Mouse (Mus musculus) CD4-positive helper T cell, adult 2 months (primary cell): ENCODE measurements at regions not wholly inside any gene's neighbourhood (a gene's known extent, or its start where the extent isn't known, plus 50 kb on each side); places are given as distances from the start of the nearest gene placed in this dataset.

Experiments used
- DNase-seq: peaks from one replicate; pipeline ENCODE4 v3.0.0-alpha.2; 2012; ENCODE audit warnings: low read depth, missing footprints, low spot score

DNA sequence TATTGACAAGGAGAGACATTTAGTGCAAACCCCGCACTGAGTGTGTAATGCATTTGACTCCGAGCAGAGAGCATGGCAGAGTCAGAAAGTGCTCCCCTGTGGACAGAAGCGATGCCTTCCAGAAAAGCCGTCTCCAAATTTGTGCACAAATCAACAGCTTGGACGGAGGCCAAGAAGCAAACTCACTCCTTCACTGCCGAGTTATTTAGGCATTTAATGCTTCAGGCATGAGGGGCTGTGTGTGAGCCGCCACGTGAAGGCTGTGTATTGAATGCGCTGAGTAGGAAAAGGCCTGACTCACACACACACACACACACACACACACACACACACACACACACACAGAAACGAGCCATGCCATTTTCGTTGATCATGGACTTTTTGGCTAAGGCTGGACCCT lies 453.7 kb downstream of the Cd83 start:
- DNase-seq: no peak

DNA sequence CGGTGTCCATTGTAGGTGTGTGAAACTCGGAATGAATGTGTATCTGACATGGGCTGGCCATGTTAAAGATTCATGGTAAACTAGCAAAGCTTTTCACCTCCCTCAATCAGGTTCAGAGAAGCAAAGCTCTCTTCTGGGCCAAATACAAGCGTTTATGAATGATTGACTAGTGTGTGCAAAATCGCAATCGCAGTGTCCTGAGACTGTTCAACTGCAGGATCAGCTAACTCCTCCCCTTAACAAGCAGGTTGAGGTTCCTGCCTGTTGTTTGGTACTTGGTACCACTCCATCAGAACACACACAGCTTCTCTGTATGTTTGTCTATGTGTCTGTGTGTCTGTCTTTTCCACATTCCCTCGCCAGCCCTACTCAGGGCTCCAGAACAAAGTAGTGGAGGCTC lies 458.6 kb downstream of the Cd83 start:
- DNase-seq: no peak

DNA sequence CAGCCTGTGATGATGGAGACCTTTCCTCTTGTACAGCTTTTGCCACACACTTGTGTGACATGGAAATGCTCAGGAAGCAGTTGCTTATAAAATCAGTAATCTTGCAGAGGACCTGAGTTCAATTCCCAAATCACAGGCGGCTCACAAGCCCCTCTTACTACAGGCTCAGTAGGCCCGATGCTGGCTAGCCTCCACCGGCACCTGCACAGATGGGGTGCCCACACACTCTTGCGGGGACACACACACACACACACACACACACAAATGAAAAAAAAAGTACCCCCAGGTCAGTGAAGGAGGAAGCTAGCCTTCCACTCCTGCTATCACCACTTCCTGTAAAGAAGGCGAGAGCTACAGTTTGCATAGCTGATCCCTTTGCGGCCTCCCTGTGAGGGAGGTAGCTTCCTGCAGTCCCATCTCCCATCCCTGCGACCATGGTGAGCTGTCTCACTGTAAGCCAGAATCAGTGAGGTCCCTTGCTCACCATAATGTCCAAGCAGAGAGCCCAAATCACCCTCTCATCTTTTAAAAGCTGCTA lies 462.2 kb downstream of the Cd83 start:
- no peak for DNase-seq

DNA sequence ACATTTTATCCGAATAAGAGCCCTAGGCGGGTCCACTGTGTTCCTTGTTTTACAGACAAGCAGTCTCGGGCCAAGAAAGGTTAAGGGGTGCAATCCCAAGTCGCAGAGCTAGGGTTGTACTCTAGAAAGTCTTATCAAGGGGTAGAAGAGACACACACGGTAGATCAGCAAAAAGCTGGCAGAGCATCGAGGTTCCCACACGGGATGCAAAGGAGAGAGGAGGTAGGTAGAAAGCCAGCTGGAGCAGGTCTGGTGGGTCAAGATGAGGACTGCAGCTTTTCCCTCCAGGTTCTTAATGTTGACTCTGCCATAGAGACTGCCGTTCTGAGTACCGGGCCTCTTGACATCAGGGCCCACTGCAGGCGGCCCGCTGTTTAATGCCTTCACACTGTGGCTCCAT lies 463.3 kb downstream of the Cd83 start:
- DNase-seq: no peak

DNA sequence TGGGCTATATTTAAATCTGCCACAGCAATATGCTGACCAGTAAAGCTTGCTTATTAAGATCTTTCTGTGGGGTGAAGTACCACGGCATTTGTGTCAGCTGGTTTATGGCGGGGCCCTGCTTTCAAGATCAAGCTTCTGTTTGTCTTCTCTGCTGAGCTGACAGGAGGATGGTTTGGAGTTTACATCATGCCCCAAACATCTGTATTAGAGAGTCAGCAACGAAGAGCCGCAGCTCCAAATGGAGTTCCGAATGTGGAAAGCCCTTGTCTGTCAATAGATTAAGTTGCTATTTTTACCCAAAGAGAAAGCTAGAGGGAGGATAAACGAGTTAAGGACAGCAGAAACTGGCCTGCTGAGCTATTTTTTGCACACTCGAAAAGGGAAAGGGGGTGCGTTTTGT lies 463.8 kb downstream of the Cd83 start:
- DNase-seq: no peak

DNA sequence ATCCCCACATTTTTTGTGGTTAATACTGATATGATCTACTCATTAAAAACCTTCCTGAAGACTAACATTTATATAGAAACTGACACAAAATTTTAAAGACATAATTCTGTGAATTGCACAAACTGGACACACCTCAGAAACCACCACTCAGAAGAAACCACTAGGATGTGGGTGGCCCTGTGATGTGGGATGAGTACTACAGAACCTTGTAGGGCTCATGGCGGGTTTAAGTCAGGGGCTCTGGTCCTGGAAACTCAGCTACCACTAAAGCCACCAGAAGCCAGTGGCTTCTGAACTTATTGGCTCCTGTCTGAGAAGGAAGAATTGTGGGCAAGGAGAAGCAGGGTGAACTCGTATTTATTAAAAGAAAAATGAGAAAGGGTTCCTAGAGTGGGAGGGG lies 464.5 kb downstream of the Cd83 start:
- DNase-seq: peak; percentile 47

DNA sequence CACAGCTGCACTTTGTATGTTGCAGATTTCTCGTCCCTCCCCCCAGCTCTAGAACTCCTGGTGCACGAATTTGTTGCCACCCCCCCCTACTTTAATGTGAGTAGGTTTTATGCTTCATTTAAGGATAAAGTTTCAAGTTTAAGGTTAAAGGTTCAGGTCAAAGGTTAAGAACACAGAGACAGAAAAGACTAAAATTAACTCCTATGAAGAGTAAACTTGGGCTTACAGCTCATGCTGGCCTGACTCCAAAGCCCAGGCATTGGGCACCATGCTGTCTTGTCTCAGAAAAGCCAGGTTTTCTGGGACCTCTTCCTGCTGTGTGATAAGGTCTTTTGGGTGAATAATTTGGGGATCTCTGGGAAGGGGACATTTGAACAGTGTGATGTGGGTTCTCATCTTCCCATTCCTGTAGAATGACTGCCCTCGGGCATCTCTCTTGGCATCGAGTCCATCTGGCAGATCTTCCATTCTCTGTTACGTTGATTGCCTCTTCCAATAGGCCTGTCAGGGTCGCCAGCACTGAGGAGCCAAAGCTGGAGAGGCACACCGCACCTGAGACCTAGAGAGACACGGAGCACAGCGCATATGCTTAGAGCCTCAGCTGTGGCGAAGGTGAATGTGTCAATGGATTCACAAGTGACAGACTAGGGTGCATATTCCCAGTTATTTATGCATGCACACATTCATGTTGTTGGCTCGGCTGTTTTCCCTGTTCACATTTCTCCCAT lies 466.1 kb downstream of the Cd83 start:
- DNase-seq: no peak

DNA sequence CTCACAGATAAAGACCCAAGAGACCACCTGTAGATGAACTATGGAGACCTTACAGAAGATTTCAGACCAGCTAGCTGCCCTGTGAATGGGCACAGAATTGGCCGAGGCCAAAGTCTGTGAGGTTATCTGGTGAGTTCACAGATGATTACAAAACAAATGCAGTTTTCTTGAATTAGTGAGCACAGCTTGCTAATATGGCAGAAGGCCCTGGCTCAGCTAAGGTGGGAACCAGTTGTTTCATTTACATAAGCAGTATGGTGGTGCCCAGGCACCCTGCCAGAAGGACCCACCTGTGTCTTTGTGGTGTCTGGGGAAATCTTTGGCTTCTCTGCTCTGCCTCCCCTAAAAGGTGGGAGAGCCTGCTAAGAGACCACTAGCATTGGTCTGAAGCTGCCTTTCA lies 466.9 kb downstream of the Cd83 start:
- no peak for DNase-seq

DNA sequence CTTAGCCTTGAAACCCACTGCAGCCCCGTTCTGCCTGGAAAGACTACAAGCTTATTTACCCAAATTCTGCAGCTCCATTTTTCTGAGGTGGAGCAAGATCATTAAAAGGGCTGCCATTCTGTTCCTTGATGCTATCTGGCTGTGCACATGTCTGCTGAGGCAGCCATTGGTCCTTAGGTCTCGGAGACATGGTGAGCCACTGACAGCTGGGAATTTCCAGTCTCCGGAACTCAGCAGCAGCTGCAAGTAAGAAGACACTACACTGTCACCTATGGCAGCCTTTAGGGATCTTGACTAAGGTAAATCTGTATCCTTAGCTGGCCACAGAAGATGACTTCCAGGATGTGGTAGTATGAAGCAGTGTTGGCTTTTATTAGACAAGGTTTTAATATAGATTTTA lies 467.9 kb downstream of the Cd83 start:
- DNase-seq: no peak

DNA sequence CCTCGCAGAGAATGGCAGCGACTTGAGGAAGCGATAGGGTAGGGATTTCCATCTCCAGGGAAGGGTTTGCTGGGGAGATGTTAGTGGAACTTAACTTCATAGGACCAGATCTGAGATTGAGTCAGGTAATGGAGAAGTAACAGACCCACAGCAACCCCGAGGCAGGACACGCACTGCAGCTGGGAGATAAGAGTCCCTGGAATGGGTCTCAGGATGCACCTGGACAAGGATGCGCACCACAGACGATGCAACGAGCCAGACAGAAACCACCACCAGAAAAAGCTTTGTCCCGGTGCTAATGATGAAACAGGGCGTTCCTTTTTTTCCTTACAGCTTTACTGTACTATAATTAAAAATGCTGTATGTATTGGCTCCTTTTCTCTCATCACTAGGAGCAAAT lies 470.9 kb upstream of the Jarid2 start:
- DNase-seq: no peak

DNA sequence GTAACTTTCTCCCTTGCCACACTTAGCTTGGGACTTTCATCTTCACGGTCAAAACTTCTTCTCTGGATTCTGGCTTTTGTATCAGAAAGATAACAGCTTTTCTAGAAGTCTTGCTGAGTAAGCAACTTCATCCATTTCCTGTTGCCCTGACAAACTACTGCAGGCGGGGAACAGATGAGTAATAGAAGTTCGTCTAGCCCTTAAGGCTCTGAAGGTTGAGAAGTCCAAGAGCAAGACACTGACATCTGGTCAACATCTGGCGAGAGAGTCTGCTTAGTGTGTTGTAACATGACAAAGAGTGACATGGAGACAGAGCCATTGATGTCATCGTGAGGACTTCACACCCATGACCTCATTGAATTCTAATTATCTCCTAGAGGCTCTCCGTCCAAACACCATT lies 469.2 kb upstream of the Jarid2 start:
- DNase-seq: no peak

DNA sequence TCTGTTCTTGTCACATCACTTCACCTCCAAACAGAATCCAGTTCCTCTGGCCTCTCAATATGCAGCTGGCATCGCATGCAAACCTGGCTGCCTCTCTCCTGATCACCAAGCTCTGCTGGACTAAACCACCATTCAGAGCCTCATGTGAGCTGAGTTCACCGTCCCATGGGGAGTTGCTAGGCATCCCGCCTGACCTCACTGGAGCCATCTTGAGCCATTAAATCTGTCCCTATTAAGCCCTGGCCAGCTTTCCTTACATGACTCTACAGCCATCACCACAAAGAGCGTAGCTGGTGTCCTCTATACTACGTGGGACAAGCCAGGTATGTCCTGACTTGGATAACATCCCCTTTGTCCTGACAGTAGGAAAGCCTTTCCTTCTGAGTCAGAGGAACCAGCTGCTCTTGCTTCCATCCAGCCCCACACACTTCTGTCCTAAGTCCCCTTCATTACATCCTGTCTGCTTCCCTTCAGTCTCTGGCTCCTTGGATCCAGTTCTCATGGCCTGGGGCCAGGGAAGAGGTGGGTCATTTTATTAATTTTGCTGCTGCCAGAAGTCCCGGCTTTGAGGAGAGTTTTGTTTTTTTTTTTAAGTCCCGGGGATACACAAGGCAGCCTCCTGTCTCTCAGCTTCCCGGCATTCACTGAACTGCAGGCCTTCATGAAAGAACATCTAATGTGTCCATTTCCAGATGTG lies 468.5 kb upstream of the Jarid2 start:
- DNase-seq: no peak

DNA sequence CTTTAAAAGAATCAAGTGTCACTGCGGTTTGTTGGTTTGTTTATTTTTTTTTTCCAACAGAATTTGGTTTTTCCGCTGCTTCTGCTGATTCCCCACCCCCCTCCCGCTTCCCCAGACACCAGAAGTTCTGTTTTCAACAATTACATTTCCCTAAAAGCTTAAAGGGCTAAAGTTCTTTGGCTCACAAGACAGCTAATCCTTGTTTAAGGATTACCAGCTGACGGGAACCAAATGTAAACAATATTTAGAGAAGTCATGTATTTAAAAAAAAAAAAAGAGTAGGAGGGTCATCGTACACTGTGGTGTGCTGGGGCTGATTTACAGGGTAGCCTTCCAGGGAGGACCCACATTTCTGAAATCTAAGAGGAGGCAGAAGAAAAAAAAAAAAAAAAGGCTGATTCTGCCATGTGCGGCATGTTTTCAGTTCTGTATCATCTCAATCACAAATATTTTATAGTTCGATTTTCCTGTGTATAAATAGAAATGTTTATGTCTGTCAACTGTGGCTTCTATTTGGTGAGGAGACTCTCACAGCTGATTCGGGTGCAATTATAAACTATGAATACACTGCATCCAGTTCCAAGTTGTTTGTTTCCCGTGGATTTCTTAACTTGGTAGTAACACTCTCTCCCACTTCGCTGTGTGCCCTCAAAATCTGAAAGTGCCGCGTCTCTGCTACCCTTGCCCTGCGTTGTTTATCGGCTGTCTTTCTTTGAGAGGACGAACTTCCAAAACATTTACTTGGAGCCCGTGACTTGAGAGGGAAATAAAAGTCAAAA lies 456.3 kb upstream of the Jarid2 start:
- no peak for DNase-seq

DNA sequence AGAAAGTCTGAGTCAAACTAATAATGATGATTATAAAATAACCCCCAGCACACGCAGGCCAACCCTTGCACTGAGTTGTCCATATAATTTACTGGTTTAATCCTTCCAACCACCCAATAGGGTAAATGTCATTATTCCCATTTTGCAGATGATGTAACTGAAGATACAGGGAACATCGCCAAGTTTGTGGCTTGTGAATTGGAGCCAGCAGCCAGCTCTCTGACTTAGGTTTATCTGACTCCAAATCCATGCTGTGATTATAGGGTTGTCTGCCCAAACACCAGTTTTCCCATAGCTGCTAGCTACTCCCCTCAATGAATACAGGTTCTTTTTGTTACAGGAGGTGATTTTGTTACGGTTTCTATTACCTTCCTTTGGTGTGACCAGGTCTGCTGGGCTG lies 451.3 kb upstream of the Jarid2 start:
- DNase-seq: no peak

DNA sequence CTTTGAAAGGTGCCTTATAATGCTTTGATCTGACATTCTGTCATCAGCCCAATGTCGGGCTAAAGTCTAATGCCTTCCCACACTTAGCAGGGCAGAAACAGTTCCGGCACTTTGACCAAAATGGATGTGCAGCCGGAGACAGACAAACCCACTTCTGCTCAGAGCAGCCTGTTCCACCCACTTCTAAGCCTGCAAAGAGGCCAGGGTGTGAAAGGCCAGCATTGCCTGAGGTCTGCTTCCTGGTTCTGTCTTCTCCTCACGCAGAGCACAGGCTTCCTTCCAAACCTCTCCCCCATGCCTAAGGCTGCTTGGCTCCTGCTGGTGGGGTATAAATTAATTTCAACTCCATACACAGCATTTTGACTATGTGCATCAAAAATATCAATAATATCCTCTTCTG lies 450.2 kb upstream of the Jarid2 start:
- no peak for DNase-seq

DNA sequence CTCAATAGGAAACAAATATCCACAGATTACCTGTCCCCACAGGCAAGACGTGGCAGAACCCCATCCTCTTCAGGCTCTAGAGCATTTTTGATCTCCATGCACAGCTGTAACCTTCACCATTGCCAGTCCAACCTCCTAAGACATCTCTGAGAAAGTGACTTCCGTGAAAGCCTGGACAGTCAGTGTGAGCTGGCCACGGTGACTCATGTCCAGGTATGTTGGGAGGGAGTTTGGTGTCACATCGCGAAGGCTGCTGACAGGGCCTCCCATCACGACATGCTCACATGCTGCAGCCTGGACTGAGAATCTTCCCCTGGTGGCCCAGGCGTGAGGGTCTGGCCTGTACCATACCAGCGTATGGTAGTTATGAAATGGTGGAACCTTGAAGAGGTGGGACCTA lies 449.0 kb upstream of the Jarid2 start:
- DNase-seq: no peak

DNA sequence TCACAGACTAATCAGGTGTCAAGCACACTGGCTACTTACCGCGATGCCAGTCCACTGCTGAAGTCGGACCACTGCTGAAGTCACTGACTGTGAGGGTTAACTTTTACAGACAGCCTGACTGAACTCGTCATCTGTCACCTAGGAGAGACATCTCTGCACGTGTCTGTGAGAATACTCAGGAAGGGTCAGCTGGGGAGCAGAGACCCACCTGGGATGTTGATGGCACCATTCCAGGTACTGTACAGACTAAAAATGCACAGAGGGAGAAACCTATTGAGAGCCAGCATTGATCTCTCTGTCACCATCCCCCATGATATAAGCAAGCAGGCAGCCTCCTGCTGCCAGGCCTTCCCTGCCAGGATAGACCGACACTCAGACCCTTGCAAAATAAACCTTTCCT lies 447.5 kb upstream of the Jarid2 start:
- DNase-seq: no peak

DNA sequence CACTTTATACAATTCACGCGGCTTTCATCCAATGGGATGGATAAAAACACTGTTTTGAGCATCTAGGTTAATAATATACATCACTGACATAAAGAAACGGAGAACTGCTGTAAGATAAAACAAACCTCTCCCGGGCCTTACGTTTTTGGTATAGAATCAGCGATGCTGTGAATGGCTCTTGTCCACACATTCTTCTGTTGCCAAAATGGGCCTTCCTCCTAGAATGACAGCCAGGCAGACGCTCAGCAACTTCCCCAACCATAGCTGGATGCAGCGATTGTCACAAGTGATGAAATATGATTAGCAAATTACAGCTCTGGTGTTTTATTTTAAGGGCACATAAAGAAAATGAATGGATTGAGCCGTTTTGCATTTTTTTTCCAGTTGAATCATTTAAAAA lies 447.0 kb upstream of the Jarid2 start:
- DNase-seq: no peak

DNA sequence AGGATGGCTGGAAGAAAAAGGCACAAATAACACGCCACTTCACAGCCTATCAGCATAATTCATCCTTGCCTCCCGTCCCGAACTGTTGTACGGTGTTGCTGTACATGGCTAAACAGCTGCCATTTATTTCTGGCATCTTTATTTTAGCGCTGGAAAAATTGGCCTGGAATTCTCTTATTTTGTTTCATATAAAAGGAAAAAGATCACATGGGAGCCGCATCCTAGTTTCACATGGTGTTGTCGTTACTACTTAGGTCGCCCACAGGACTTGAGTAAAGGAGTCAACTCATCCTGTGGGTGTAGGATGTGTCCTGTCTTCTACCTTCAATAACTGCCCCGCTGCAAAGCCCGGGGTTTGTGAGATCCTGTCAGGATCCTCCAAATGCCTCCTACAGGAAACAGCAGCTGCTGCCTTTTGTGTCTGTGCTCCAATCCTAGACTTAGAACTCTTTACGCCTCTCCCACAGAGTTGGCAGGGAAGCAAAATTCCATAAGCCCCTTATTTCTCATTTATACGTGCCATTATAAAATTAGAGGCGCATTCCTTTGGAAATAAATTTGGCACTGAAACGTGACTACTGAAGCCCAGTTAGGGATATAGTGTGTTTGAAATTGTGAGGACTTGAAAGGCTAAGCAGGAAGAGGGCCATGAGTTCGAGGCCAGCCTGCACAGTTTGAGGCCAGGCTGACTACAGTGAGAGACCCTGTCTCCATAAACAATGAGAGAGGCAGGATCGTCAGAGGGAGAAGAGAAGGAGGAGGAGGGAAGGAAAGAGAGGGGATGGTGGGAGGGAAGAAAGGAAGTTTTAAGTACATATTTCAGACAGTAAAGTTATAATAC lies 446.3 kb upstream of the Jarid2 start:
- DNase-seq: no peak

DNA sequence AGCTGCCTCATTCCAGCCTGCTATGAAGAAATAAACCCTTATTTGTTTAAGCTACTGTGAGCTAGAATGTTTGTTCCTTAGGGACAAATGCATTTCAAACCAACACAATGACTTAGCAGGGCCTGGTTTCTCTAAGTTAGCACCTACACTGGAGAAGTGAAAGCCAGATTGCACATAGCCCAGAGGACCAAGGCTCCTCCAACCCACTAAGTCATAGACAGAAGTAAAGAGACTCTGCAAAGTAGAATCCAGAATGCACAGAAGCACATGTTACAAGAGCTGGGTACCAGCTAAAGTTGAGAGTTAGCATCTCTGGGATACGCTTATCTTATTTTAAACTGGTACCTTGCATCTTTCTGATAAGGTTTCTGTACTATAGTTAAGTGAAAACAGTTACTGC lies 443.4 kb upstream of the Jarid2 start:
- no peak for DNase-seq

DNA sequence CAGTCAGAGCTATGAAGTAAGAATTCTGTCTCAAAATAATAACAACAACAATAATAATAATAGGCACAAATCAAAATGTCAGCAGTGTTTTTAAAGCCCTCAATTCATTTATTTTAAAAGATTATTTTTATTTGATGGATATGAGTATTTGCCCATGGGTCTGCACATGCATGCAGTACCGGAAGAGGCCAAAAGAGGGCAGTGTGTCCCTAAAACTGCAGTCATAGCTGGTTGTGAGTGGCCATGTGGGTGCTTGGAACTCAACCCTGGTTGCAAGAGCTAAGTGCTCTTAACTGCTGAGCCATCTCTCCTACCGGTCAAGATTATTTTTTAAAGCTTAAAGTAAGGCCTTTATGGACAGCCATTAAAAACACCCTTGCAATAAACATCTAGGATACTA lies 439.1 kb upstream of the Jarid2 start:
- no peak for DNase-seq
